Mouse (Mus musculus) urinary bladder, postnatal 10 days (tissue): ENCODE results near the gene Mamdc2.
"Not testable (repeated sequence)": the region's sequence is repeated elsewhere in the genome, so short reads cannot be mapped to it uniquely, and the experiment has no call there.

Experiments used
- DNase-seq: peaks from one replicate; pipeline ENCODE4 v3.0.0; 2022; ENCODE audit warnings: low spot score

Gene Mamdc2

GRCm38 (mm10) chr19:23447988-23448497 lies at the start of gene Mamdc2:
Gene Mamdc2, minus strand, starts transcription at chr19:23448442.
- no peak for DNase-seq

- DNase-seq, result no peak
Observed at GRCm38 (mm10) chr19:23498011-23498410, 49.8 kb upstream of the Mamdc2 start.

- DNase-seq, result no peak
Observed at GRCm38 (mm10) chr19:23497171-23497917, 49.1 kb upstream of the Mamdc2 start.

- DNase-seq, result no peak
Observed at GRCm38 (mm10) chr19:23496536-23496935, 48.3 kb upstream of the Mamdc2 start.

- DNase-seq, result no peak
Observed at GRCm38 (mm10) chr19:23492663-23493062, 44.4 kb upstream of the Mamdc2 start.

- DNase-seq, result not testable (repeated sequence)
Observed at GRCm38 (mm10) chr19:23490703-23491102, 42.5 kb upstream of the Mamdc2 start.

- DNase-seq, result no peak
Observed at GRCm38 (mm10) chr19:23489780-23490179, 41.5 kb upstream of the Mamdc2 start.

GRCm38 (mm10) chr19:23487421-23487820 lies 39.2 kb upstream of the Mamdc2 start:
- no peak for DNase-seq

- DNase-seq, result no peak
Observed at GRCm38 (mm10) chr19:23486631-23487270, 38.5 kb upstream of the Mamdc2 start.

- no peak for DNase-seq
Observed at GRCm38 (mm10) chr19:23485940-23486600, 37.8 kb upstream of the Mamdc2 start.

- not testable (repeated sequence) for DNase-seq
Observed at GRCm38 (mm10) chr19:23482571-23482970, 34.3 kb upstream of the Mamdc2 start.

- DNase-seq, result no peak
Observed at GRCm38 (mm10) chr19:23479597-23479967, 31.3 kb upstream of the Mamdc2 start.

GRCm38 (mm10) chr19:23478895-23479596 lies 30.8 kb upstream of the Mamdc2 start:
- DNase-seq, result no peak

- no peak for DNase-seq
Observed at GRCm38 (mm10) chr19:23477826-23478225, 29.6 kb upstream of the Mamdc2 start.

GRCm38 (mm10) chr19:23467866-23468265 lies 19.6 kb upstream of the Mamdc2 start:
- no peak for DNase-seq

- no peak for DNase-seq
Observed at GRCm38 (mm10) chr19:23467011-23467410, 18.8 kb upstream of the Mamdc2 start.

GRCm38 (mm10) chr19:23457492-23457891 lies 9.2 kb upstream of the Mamdc2 start:
- DNase-seq, result no peak

GRCm38 (mm10) chr19:23451361-23451760 lies 3.1 kb upstream of the Mamdc2 start:
- DNase-seq, result no peak

GRCm38 (mm10) chr19:23447221-23447987 lies 838 bp downstream of the Mamdc2 start:
- DNase-seq, result no peak

- DNase-seq, result no peak
Observed at GRCm38 (mm10) chr19:23444910-23445845, 3.1 kb downstream of the Mamdc2 start.
